Mouse (Mus musculus) ES-E14 (cell line): Measurements from ENCODE around the gene Trim68. TPM values are rescaled to one million over a fixed set of nuclear protein-coding genes. Genes with fewer than 3 reads are reported as not detected.
"Not testable (repeated sequence)": the region's sequence is repeated elsewhere in the genome, so short reads cannot be mapped to it uniquely, and the experiment has no call there.

Experiments
- DNase-seq: peaks from one replicate; pipeline ENCODE4 v3.0.0-alpha.2; 2013; ENCODE audit warnings: low read depth, low spot score
- H3K27ac ChIP-seq: 2 replicates; pipeline ENCODE4 v1.5.1; 2012; ENCODE audit warnings: low read depth, mild to moderate bottlenecking, low read length, moderate library complexity, mixed read lengths; ENCODE audit not compliant: poor library complexity, insufficient read depth, severe bottlenecking
- H3K36me3 ChIP-seq: 2 replicates; pipeline ENCODE4 v1.6.1; 2012; ENCODE audit warnings: mild to moderate bottlenecking, low read length, moderate library complexity, mixed read lengths; ENCODE audit not compliant: control insufficient read depth, poor library complexity, insufficient read depth, severe bottlenecking
- H3K4me1 ChIP-seq, 2 experiments: fragments of 150-350 bp in 1 of 2; sonication (generic) in 1 of 2; 2 replicates each; pipeline ENCODE4 v1.6.1; 2012; ENCODE audit warnings: low read length in 2 of 2, mild to moderate bottlenecking in 1 of 2, mixed read lengths in 1 of 2; ENCODE audit not compliant: control insufficient read depth in 2 of 2, insufficient read depth in 2 of 2, poor library complexity in 1 of 2
- H3K4me3 ChIP-seq, 2 experiments: fragments of 150-350 bp in 1 of 2; sonication (generic) in 1 of 2; 2 replicates each; pipeline ENCODE4 v1.5.1; 2012; ENCODE audit warnings: low read length in 2 of 2, low read depth in 1 of 2, mild to moderate bottlenecking in 1 of 2, mixed read lengths in 1 of 2; ENCODE audit not compliant: insufficient read depth in 1 of 2, poor library complexity in 1 of 2, severe bottlenecking in 1 of 2
- H3K9ac ChIP-seq: 2 replicates; pipeline ENCODE4 v1.6.1; 2012; ENCODE audit warnings: low read depth, mild to moderate bottlenecking, low read length, mixed read lengths; ENCODE audit not compliant: poor library complexity, insufficient read depth, severe bottlenecking
- H3K9me3 ChIP-seq: fragments of 150-350 bp; sonication (generic); 2 replicates; pipeline ENCODE4 v1.6.1; 2012; ENCODE audit warnings: low read depth, mild to moderate bottlenecking, low read length; ENCODE audit not compliant: control insufficient read depth, insufficient read depth
- CHD2 ChIP-seq: IDR thresholded peaks from 2 replicates; pipeline ENCODE4 v1.6.1; 2014; ENCODE audit warnings: mild to moderate bottlenecking, low read depth, low read length, inconsistent platforms
- HCFC1 ChIP-seq: IDR thresholded peaks from 2 replicates; pipeline ENCODE4 v1.6.1; 2012; ENCODE audit warnings: low read length, inconsistent platforms, borderline replicate concordance; ENCODE audit not compliant: insufficient read depth
- MAFK ChIP-seq: IDR thresholded peaks from 2 replicates; pipeline ENCODE4 v1.6.1; 2014; ENCODE audit warnings: mild to moderate bottlenecking, low read depth, low read length, inconsistent platforms; ENCODE audit not compliant: insufficient read depth
- ZC3H11A ChIP-seq: IDR thresholded peaks from 2 replicates; pipeline ENCODE4 v1.6.1; 2012; ENCODE audit warnings: low read depth, mild to moderate bottlenecking, inconsistent platforms, low read length, borderline replicate concordance
- ZNF384 ChIP-seq: IDR thresholded peaks from 2 replicates; pipeline ENCODE4 v1.6.1; 2012; ENCODE audit warnings: low read depth, low read length, inconsistent platforms
- in situ Hi-C, 2 experiments: fragments of 600-800 bp; cut with MboI; formaldehyde crosslinking; loops; one replicate each; pipeline ENCODE4 v1.15.1; 2025; ENCODE audit warnings: low sequenced_read_pairs in 2 of 2, inconsistent platforms in 1 of 2; ENCODE audit not compliant: unreplicated experiment in 2 of 2
- total RNA-seq: library from RNA; depleted of rRNA; stranded (reverse); fragments of 300-350 nt; gene quantifications from 2 replicates; pipeline ENCODE4 v1.2.3, GENCODE M21; 2012

The Trim68 gene
- total RNA-seq, 1 experiment: 3.9 TPM

DNA sequence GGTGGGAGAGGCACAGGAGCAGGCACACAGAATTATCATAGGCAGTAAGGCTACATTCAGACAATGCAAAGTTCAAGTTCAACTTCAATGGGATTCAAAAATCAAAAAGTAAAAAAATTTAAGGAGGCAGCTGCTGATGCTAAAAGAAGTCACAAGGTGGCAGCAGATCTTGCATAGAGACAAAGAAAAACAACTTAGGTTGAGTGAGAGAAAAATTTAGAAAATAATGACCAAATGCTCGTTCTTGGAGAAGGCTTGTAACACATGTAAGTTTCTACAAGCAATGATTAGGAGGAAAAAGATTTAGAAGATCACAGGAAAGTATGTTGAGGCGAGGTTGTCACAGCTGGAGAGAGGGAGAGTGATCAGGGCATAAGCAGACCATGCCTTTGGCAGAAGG lies 21.7 kb downstream of the Trim68 start:
- H3K4me1 ChIP-seq: no peaks in the 10 kb centered on the region
- DNase-seq: no peak
- H3K27ac ChIP-seq: no peak overlapping the region
- no peak for TF ChIP-seq HCFC1
- no peak for TF ChIP-seq CHD2
- TF ChIP-seq ZNF384: no peak
- TF ChIP-seq MAFK: no peak
- no peak for TF ChIP-seq ZC3H11A
- in situ Hi-C loops: no loop called here
- no peaks in the 10 kb centered on the region for H3K36me3 ChIP-seq
- H3K4me3 ChIP-seq: no peak overlapping the region
- no peaks in the 10 kb centered on the region for H3K9me3 ChIP-seq
- no peak overlapping the region for H3K9ac ChIP-seq

DNA sequence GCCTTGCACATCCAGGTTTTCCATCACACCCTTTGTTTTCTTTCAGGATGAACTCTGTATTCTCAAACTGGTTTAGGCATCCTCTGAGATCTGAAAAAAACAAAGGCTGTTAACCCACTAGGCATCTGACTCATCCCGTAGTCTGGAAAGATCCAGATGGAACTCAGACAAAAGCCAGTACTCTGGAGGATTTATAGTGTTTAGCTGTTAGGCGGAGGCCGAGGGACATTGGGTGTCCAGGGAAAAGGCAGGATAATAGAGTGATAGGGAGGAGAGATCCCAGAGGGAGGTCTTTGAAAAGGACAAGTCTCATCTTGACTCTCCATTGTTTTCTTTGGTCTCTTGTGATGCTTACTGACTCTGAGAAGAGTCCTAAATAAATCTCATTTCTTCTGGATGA lies 22.5 kb downstream of the Trim68 start, which contains the start of gene Olfr556:
TSS of gene Olfr556 (plus strand) at position 301 of the 400 bp plus-strand sequence.
- in situ Hi-C loops: no loop called here
- no peak for TF ChIP-seq MAFK
- Histone ChIP-seq H3K9ac (no peak within 1 kb of the TSS), H3K4me3 (no peak within 1 kb of the TSS), H3K27ac (no peak within 1 kb of the TSS), H3K4me1 (no peaks in the 10 kb centered on the region), H3K36me3 (no peaks in the 10 kb centered on the region), H3K9me3 (no peaks in the 10 kb centered on the region)
- DNase-seq: no peak

DNA sequence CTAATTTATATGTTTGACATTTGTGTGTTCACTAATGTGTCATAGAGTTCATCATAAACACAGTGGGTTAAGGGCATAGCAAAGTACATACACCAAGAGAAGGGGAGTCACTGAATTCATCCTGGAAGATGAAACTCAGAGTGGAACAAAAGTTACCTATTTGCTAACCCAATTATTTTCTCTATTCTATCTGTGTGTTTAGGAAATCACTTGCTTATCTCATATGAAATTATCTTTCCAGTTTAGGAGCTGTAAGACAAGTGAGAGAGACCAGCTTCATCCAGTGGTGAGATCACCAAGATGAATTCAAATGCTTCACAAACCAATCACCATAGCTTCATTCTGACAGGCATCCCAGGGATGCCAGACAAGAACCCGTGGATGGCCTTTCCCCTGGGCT lies 28.6 kb downstream of the Trim68 start, which contains the start of gene Olfr555:
TSS of gene Olfr555 (plus strand) at position 301 of the 400 bp plus-strand sequence.
- no peak within 1 kb of the TSS for H3K4me3 ChIP-seq
- no peak within 1 kb of the TSS for H3K27ac ChIP-seq
- no peak within 1 kb of the TSS for H3K9ac ChIP-seq
- in situ Hi-C loops: no loop called here
- no peaks in the 10 kb centered on the region for H3K9me3 ChIP-seq
- no peaks in the 10 kb centered on the region for H3K4me1 ChIP-seq
- no peak for DNase-seq
- H3K36me3 ChIP-seq: no peaks in the 10 kb centered on the region
- TF ChIP-seq ZNF384: no peak

GRCm38 (mm10) chr7:102644945-102645344 lies 42.2 kb downstream of the Trim68 start:
- H3K4me3 ChIP-seq, in situ Hi-C loops, H3K9ac ChIP-seq, H3K9me3 ChIP-seq, H3K36me3 ChIP-seq, H3K4me1 ChIP-seq, H3K27ac ChIP-seq, DNase-seq: not testable (repeated sequence)

DNA sequence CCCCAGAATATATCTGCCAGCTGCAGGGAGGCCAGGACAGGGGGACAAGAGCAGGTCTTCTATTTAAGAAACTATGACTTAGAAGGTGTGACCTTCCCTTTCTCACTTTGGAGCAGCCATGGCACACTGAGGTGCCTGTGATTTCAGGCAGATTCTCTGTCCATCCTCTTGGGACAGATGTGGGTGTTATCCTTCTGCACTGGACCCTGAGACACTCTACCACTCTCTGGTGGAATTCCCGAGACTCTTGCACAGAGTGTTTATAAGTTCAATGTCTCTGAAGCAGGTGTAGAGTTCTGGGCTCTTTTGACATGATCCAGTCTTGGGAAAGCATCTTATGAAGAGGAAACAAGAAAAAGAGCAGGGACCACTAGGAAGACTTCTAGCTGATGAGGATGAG lies 49.0 kb downstream of the Trim68 start, which contains the start of gene Olfr554:
TSS of gene Olfr554 (plus strand) at position 301 of the 400 bp plus-strand sequence.
- Histone ChIP-seq H3K4me3 (no peak within 1 kb of the TSS), H3K9ac (no peak within 1 kb of the TSS), H3K4me1 (no peaks in the 10 kb centered on the region), H3K27ac (no peak within 1 kb of the TSS), H3K36me3 (no peaks in the 10 kb centered on the region), H3K9me3 (no peaks in the 10 kb centered on the region)
- no peak for TF ChIP-seq MAFK
- TF ChIP-seq ZC3H11A: no peak
- no peak for TF ChIP-seq ZNF384
- no peak for TF ChIP-seq CHD2
- no peak for TF ChIP-seq HCFC1
- in situ Hi-C loops: no loop called here
- no peak for DNase-seq
